Mouse (Mus musculus): ENCODE measurements around the gene Lrrc3b. TPM values are rescaled to one million over a fixed set of nuclear protein-coding genes. Genes with fewer than 3 reads are reported as not detected.

Lrrc3b gene
- polyA plus RNA-seq (2014; fragmentation: Nextera tagmentation; extraction: Ambion mirVana) = 3.3 and 3.6 TPM in 2 replicates

- Histone ChIP-seq H3K4me2 (ENCODE audit: low read depth, low read length) (peak within 1 kb of the TSS; percentile 87), H3K4me3 (ENCODE audit: low read depth, low read length) (peak within 1 kb of the TSS; percentile 54), H3K27ac (replicated peaks; ENCODE audit: low read depth, low read length) (no peak within 1 kb of the TSS), H3K9me3 (ENCODE audit: control insufficient read depth, low read length) (no peaks in the 10 kb centered on the region), H3K36me3 (ENCODE audit: control insufficient read depth, insufficient read depth, low read length) (no peaks in the 10 kb centered on the region), H3K9ac (ENCODE audit: low read depth, low read length) (peak within 1 kb of the TSS; percentile 53), H3K27me3 (replicated peaks; ENCODE audit: control insufficient read depth, insufficient read depth, low read length) (peaks cover 21% of the 10 kb centered on the region; the same call in 1 of the 2 replicates), H3K4me1 (ENCODE audit: control insufficient read depth, insufficient read depth, low read length) (no peaks in the 10 kb centered on the region)
- ATAC-seq (ENCODE audit: low read depth) (peak; percentile 90), DNase-seq (ENCODE audit: low spot score) (peak; percentile 72)
- WGBS = under 1% methylated on average over 41 of the region's 51 CpGs
Observed at GRCm38 (mm10) chr14:15438485-15439157, at the start of gene Lrrc3b. Lrrc3b (minus strand) TSS chr14:15438987.

DNA sequence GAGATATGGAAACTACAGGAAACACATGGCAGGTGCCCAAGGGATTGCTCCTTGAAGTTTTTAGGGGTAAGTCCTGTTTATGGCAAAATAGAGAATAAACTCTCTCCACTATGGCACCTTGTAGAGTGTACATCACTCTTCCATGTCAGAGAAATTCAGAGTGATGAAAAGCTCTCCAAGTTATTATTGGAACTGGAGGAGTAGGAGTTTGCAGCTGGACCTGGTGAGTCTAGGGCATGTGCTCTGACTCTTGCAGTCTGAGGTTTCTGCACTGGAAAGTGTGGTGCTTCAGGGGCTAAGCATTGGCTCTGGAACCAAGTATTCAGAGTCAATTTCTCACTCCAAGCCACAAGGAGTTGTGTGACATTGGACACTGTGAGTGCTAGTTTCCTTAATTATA is 38.9 kb upstream of the Lrrc3b start:
- Histone ChIP-seq H3K9me3 (ENCODE audit: control insufficient read depth, low read length) (peaks cover 9% of the 10 kb centered on the region; the same call in 1 of the 2 replicates), H3K4me1 (ENCODE audit: control insufficient read depth, insufficient read depth, low read length) (no peaks in the 10 kb centered on the region), H3K9ac (ENCODE audit: low read depth, low read length) (no peak overlapping the region), H3K36me3 (ENCODE audit: control insufficient read depth, insufficient read depth, low read length) (no peaks in the 10 kb centered on the region), H3K4me2 (ENCODE audit: low read depth, low read length) (no peak overlapping the region), H3K4me3 (ENCODE audit: low read depth, low read length) (no peak overlapping the region), H3K27ac (replicated peaks; ENCODE audit: low read depth, low read length) (no peak overlapping the region), H3K27me3 (replicated peaks; ENCODE audit: control insufficient read depth, insufficient read depth, low read length) (no peaks in the 10 kb centered on the region)
- ATAC-seq (ENCODE audit: low read depth) (no peak), DNase-seq (ENCODE audit: low spot score) (no peak)

DNA sequence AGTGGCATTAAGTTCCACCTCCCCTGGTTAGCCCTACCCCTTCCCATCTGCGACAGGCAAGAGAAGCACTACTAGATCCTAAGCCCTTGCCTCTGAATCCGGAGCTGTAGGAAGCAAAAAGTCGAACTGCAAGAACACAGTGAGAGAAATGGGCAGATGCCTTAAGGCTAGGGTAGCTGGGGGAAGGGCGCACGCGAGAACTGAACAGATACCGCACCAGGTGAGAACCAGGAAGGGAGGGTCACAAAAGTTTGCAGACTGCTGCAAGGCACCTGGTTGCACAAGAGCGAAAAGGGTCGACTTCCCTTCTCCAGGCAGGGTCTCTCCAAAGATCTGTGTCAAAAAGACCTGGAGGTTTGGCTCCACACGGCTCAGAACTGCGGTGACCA is 697 bp downstream of the Lrrc3b start:
- peak; percentile 19 for DNase-seq (ENCODE audit: low spot score)
- H3K9me3 ChIP-seq (ENCODE audit: control insufficient read depth, low read length) = no peaks in the 10 kb centered on the region
- H3K27me3 ChIP-seq (replicated peaks; ENCODE audit: control insufficient read depth, insufficient read depth, low read length) = peaks cover 21% of the 10 kb centered on the region; the same call in 1 of the 2 replicates
- H3K27ac ChIP-seq (replicated peaks; ENCODE audit: low read depth, low read length) = no peak overlapping the region
- WGBS = 0% methylated on average over 11 of the region's 11 CpGs
- peak overlapping the region; percentile 53 for H3K9ac ChIP-seq (ENCODE audit: low read depth, low read length)
- H3K36me3 ChIP-seq (ENCODE audit: control insufficient read depth, insufficient read depth, low read length) = no peaks in the 10 kb centered on the region
- peak overlapping the region; percentile 54 for H3K4me3 ChIP-seq (ENCODE audit: low read depth, low read length)
- no peaks in the 10 kb centered on the region for H3K4me1 ChIP-seq (ENCODE audit: control insufficient read depth, insufficient read depth, low read length)
- peak overlapping the region; percentile 87 for H3K4me2 ChIP-seq (ENCODE audit: low read depth, low read length)
- ATAC-seq (ENCODE audit: low read depth) = peak; percentile 8; the same call in 1 of the 2 replicates

GRCm38 (mm10) chr14:15437501-15437941 is 1.3 kb downstream of the Lrrc3b start:
- ATAC-seq (ENCODE audit: low read depth) = no peak
- Histone ChIP-seq H3K9me3 (ENCODE audit: control insufficient read depth, low read length) (no peaks in the 10 kb centered on the region), H3K36me3 (ENCODE audit: control insufficient read depth, insufficient read depth, low read length) (no peaks in the 10 kb centered on the region), H3K4me1 (ENCODE audit: control insufficient read depth, insufficient read depth, low read length) (no peaks in the 10 kb centered on the region), H3K27me3 (replicated peaks; ENCODE audit: control insufficient read depth, insufficient read depth, low read length) (peaks cover 21% of the 10 kb centered on the region; the same call in 1 of the 2 replicates), H3K27ac (replicated peaks; ENCODE audit: low read depth, low read length) (no peak overlapping the region), H3K9ac (ENCODE audit: low read depth, low read length) (peak overlapping the region; percentile 53), H3K4me3 (ENCODE audit: low read depth, low read length) (peak overlapping the region; percentile 54), H3K4me2 (ENCODE audit: low read depth, low read length) (peak overlapping the region; percentile 87)
- 3% methylated on average over 14 of the region's 15 CpGs for WGBS
- no peak for DNase-seq (ENCODE audit: low spot score)

DNA sequence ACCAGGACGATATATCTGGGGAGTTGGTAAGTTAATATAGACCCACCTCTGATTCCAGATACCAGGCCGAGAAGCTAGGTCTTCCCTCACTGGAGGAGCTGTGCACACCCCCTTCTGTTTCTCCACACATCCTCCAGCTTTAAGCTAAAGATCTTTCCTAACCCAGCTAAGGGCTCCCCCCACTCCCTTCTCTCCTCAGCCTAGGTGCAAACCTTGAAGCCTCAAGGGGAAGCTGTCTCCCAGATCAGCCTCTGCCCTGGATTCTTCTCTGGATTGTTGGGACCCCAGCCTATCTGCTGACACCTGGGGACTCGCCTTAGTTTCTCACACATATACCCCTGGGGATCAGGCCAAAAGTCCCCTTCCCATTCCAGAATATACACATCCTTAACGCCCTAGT is 1.7 kb downstream of the Lrrc3b start:
- ATAC-seq (ENCODE audit: low read depth) (no peak), DNase-seq (ENCODE audit: low spot score) (no peak)
- WGBS = 58% methylated on average over 4 of the region's 4 CpGs
- no peaks in the 10 kb centered on the region for H3K36me3 ChIP-seq (ENCODE audit: control insufficient read depth, insufficient read depth, low read length)
- no peaks in the 10 kb centered on the region for H3K9me3 ChIP-seq (ENCODE audit: control insufficient read depth, low read length)
- H3K4me1 ChIP-seq (ENCODE audit: control insufficient read depth, insufficient read depth, low read length) = no peaks in the 10 kb centered on the region
- peak overlapping the region; percentile 87 for H3K4me2 ChIP-seq (ENCODE audit: low read depth, low read length)
- no peak overlapping the region for H3K27ac ChIP-seq (replicated peaks; ENCODE audit: low read depth, low read length)
- peaks cover 21% of the 10 kb centered on the region; the same call in 1 of the 2 replicates for H3K27me3 ChIP-seq (replicated peaks; ENCODE audit: control insufficient read depth, insufficient read depth, low read length)
- peak overlapping the region; percentile 54 for H3K4me3 ChIP-seq (ENCODE audit: low read depth, low read length)
- no peak overlapping the region for H3K9ac ChIP-seq (ENCODE audit: low read depth, low read length)

GRCm38 (mm10) chr14:15436586-15436985 is 2.2 kb downstream of the Lrrc3b start:
- no peak overlapping the region for H3K4me2 ChIP-seq (ENCODE audit: low read depth, low read length)
- no peak overlapping the region for H3K9ac ChIP-seq (ENCODE audit: low read depth, low read length)
- no peaks in the 10 kb centered on the region for H3K4me1 ChIP-seq (ENCODE audit: control insufficient read depth, insufficient read depth, low read length)
- H3K27ac ChIP-seq (replicated peaks; ENCODE audit: low read depth, low read length) = no peak overlapping the region
- peaks cover 21% of the 10 kb centered on the region; the same call in 1 of the 2 replicates for H3K27me3 ChIP-seq (replicated peaks; ENCODE audit: control insufficient read depth, insufficient read depth, low read length)
- DNase-seq (ENCODE audit: low spot score) (no peak), ATAC-seq (ENCODE audit: low read depth) (no peak)
- H3K36me3 ChIP-seq (ENCODE audit: control insufficient read depth, insufficient read depth, low read length) = no peaks in the 10 kb centered on the region
- no peak overlapping the region for H3K4me3 ChIP-seq (ENCODE audit: low read depth, low read length)
- H3K9me3 ChIP-seq (ENCODE audit: control insufficient read depth, low read length) = no peaks in the 10 kb centered on the region
- WGBS = 91% methylated on average over 4 of the region's 4 CpGs

DNA sequence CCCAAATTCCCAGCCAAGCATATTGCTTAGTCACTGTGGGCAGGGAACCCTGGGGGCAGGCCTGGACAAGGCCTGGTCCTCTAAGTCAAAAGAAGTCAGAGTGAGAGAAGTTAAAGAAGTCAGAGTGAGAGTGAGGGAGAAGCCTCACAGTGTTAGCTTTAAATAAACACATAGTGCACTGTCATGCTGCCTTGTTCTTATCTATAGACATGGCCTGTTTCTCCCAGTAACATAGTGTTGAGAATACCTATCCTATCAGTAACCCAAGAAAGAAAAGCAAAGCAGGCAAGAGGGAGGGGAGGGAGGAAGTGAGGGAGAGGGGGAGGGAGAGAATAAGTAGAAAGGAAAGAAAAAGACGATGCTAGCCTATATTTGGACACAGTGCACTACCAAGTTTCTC is 6.4 kb downstream of the Lrrc3b start:
- ATAC-seq (ENCODE audit: low read depth) (no peak), DNase-seq (ENCODE audit: low spot score) (no peak)
- H3K27ac ChIP-seq (replicated peaks; ENCODE audit: low read depth, low read length) = no peak overlapping the region
- no peaks in the 10 kb centered on the region for H3K9me3 ChIP-seq (ENCODE audit: control insufficient read depth, low read length)
- no peak overlapping the region for H3K4me3 ChIP-seq (ENCODE audit: low read depth, low read length)
- no peak overlapping the region for H3K4me2 ChIP-seq (ENCODE audit: low read depth, low read length)
- no peak overlapping the region for H3K9ac ChIP-seq (ENCODE audit: low read depth, low read length)
- H3K27me3 ChIP-seq (replicated peaks; ENCODE audit: control insufficient read depth, insufficient read depth, low read length) = 0 out of 2 replicates have a peak, but pooled peaks cover under 1% of the 10 kb centered on the region
- H3K36me3 ChIP-seq (ENCODE audit: control insufficient read depth, insufficient read depth, low read length) = no peaks in the 10 kb centered on the region
- WGBS = 58% methylated on average over 1 of the region's 1 CpGs
- no peaks in the 10 kb centered on the region for H3K4me1 ChIP-seq (ENCODE audit: control insufficient read depth, insufficient read depth, low read length)

GRCm38 (mm10) chr14:15421624-15422023 is 17.2 kb downstream of the Lrrc3b start:
- WGBS = 82% methylated on average over 1 of the region's 1 CpGs
- ATAC-seq (ENCODE audit: low read depth) (no peak), DNase-seq (ENCODE audit: low spot score) (no peak)
- no peaks in the 10 kb centered on the region for H3K4me1 ChIP-seq (ENCODE audit: control insufficient read depth, insufficient read depth, low read length)
- H3K4me3 ChIP-seq (ENCODE audit: low read depth, low read length) = no peak overlapping the region
- no peaks in the 10 kb centered on the region for H3K36me3 ChIP-seq (ENCODE audit: control insufficient read depth, insufficient read depth, low read length)
- no peak overlapping the region for H3K4me2 ChIP-seq (ENCODE audit: low read depth, low read length)
- H3K9ac ChIP-seq (ENCODE audit: low read depth, low read length) = no peak overlapping the region
- no peaks in the 10 kb centered on the region for H3K27me3 ChIP-seq (replicated peaks; ENCODE audit: control insufficient read depth, insufficient read depth, low read length)
- no peaks in the 10 kb centered on the region for H3K9me3 ChIP-seq (ENCODE audit: control insufficient read depth, low read length)
- H3K27ac ChIP-seq (replicated peaks; ENCODE audit: low read depth, low read length) = no peak overlapping the region

Measured in embryonic facial prominence, embryonic 14.5 days (tissue).